Mouse (Mus musculus): ENCODE data around the gene Lrp1. TPM values are rescaled to one million over a fixed set of nuclear protein-coding genes. Genes with fewer than 3 reads are reported as not detected.

The Lrp1 gene
- total RNA-seq, 2 experiments from 2014 or later: 105 to 132 TPM

DNA sequence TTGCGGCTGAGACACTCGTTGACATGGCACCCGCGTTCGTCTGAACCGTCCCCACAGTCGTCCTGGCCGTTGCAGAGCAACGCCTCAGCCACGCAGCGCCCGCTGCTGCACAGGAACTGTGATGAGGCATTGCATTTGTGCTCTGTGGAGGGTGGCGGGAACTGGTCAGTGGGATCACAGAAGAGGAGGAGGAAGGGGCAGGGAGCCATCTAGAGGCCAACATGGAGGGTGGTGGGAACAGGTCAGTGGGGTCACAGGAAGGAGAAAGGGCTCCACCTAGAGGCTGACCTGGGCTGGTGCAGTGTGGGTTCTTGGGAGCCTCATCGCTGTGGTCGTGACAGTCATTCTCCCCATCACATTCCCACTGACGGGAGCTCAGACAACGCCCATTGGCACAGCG lies 65.2 kb downstream of the Lrp1 start:
- DNase-seq: no peak

DNA sequence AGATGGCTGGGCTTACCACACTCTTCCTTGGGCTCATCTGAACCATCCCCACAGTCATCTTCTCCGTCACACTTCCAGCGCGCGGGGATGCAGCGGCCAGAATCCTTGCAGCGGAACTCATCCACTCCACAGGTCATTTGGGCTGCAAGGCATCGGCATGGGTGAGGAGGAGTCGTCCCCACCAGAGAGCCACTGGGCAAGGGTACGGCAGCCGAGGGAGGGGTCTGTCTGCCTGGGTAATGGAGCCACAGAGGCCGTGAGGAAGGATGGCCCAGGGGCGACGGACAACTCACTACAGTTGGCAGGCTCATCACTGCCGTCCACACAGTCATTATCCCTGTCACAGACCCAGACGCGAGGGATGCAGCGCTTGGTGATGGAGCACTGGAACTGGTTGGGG lies 71.1 kb downstream of the Lrp1 start:
- DNase-seq: no peak

DNA sequence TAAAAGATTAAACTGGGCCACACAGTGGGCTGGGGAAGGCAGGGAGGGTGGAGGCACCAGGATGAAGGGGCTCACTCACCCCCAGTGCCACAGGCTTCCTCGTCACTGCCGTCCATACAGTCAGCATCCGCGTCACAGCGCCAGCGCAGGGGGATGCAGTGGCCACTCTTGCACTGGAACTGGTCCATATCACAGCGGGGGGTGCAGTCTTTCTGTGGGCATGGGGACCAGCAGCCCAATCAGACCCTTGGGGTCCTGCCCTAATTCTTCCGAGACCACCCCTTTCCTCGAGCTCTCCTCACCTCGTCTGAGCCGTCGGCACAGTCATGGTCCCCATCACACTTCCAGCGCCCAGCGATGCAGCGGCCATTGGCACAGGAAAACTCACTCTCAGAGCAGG lies 72.7 kb downstream of the Lrp1 start:
- no peak for DNase-seq

DNA sequence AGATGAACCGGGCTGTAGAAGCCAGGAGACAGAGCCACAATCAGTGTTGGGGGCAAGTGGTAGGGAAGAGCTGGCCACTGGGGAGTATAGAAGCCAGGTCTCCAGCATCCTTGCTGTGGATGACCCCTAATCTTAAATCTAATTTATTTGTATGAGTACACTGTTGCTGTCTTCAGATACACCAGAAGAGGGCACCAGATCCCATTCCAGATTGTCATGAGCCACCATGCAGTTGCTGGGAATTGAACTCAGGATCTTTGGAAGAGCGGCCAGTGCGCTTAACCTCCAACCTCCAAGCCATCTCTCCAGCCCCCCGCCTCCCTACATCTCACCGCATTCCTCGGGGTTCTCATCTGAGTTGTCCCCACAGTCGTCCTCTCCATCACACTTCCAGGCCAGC lies 74.4 kb downstream of the Lrp1 start:
- DNase-seq: no peak

DNA sequence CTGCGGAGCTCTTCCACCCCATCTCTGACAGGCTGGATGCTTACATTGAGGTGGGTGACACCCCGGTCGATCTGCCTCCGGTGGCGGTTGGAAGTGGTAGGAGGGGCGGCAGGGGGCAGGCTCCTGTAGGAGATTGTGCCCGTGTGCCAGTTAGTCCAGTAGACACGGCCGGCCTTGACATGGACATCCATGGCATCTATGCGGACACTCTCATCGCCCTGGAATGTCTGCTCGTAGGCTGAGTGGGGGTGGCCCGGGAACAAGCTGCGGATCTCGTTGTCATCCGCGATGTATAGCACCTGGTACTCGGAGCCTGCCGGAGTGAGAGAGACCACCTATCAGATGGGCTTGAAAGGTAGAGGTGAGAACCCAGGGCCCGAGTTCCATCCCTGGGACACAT lies 76.6 kb downstream of the Lrp1 start:
- DNase-seq: no peak

DNA sequence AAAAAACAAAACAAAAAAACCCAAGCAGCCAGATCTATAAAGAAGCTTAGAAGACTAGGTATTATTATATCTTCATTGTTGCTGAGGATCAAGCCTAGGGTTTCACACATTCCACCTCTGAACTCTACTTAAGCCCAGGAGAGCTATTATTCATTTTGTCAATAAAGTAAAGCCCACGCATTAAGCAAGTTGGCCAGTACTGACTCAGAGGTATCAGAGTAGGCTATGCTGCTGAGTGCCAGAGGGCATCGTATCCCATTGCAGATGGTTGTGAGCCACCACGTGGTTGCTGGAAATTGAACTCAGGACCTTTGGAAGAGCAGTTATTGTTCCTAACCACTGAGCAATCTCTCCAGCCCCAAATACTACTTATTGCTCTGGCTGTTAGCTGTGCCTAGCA lies 77.0 kb downstream of the Lrp1 start:
- DNase-seq: no peak

DNA sequence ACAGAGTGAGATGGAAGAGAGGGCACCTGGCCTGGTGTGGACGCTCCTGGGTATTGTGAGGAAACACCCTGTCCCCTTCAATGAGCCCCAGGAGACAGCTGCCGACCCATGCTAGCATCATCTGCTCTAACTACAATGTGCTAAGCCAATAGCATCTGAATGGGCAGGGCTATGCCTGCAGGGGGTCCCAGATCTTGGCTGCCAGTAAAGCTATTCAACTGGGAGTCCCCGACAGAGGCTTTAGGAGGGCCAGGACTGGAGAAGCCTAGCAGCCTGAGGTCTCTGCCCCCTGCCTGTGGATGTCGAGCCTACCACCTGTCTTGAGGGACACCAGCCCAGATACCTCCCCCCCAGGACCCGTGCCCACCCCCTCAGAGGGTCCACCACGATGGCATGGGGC lies 78.2 kb downstream of the Lrp1 start:
- DNase-seq: no peak

DNA sequence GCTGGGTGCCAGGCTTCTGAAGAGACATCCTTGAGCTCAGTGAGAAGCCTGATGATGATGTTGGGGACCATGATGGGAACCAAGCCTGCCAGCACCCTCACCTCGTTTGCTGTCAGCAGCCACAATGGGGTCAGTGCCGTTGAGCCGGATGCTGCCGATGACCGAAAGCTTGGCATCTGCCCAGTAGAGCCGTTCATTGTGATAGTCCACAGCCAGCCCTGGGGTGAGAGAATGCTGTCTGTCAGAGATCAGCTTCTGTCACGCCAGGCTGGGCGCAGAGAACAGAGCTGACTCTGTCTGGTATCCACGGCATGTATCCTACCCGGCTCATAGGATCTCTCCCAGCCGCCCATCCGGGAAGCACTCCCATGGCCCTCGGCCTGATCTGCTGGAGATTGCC lies 78.9 kb downstream of the Lrp1 start:
- no peak for DNase-seq

DNA sequence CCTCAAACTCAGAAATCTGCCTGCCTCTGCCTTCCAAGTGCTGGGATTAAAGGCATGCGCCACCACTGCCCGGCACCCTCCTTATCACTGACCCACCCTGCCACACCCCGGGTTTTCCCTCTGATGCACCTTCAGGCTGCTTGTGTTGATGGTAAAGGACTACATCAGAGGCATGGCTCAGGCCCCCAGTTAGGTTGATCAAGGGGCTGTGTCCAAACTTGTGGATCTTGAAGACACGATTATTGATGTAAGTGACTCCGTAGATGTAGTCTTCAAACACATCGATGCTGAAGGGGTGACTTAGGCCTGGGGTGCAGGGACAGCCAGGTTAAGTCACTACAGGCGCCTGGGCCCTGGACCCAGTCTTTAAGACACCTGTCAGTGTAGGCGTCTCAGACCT lies 79.4 kb downstream of the Lrp1 start:
- no peak for DNase-seq

DNA sequence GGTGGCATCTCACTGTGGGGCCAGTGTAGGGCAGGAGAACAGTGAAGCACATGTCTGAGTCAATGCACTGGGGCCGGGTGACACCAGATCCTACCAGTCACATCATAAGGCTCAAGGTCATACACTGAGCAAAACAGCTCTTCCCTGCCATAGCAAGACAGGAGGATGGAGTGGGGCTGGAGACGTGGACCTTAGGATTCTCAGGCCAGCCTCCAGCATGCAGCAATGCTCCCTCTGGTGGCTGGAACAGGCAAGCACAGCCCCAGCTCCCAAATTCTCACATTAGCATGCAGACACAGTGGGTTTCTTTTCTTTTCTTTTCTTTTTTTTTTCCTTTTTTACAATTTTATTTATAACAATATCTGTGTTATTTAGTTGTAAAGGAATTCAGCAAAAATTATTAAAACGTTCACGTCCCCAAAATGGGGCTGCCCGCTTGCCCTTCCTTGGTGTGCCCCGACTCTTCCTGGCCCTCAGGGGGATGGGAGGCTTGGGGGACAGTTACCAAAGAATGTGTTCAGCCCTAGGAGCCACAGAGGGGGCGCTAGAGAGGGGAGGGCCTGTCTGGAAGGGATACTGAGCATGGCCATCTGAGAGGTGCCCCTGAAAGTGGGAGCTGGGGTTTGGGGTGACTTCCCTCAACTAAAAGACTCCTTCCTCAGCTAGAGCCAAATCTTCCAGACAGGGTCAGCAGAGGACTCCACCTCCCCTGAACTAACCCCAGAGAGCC lies 82.9 kb downstream of the Lrp1 start:
- peak; percentile 80 for DNase-seq

DNA sequence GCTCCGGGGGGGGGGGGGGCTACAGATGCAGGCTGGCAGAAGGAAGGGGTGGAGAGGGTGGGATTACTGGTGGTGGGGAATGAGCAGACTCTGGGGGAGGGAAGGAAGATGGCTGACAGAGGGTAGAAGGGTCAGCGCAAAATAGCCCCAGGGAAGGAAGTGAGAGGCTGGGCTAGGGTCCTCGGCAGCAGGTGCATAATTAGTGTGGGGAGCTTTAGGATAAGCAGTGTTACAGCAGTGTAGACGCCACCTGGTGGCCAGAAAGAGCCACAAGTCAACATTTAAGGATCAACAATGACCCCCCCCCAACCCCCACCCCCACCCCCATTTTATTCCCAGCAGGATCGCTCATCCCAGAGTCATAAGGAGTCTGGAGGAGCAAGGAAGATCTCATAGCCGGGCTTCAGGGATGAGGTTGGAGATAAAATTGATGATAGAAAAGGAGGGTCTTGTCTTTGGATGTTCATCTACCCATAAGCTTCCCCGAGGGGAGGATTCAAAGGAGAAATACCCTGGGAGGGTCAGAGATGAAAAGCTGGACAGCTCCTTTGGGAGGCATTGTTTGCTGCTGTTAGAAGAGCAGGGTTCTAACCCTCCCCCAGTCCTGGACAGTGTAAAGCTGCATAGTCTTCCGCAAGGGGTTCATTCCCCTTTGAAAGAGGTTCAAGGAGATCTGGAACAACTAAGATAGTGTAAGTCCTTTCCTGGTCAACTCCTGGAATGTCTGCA lies 84.2 kb downstream of the Lrp1 start:
- no peak for DNase-seq

DNA sequence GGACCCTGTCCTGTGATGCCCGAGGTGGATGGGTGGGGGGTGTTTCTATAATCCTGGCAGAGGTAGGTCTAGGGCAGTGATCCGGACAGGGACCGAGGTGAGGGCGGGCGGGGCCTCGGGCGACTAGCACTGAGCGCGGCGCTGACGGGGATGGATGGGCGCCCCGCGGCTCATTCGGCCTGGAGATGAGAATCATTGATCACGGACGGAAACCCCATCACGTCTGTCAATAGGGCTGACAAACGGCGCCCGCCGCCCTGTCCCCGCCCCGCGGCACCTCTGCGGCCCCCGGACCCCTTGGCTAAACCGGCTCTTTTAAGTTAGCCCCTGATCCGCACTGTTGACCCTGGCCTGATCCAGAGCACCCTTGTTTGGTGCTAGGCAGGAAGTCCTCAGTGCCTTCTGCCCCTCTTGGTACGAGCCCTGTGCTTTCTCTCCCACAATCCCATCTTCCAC lies 86.0 kb downstream of the Lrp1 start:
- DNase-seq: no peak

DNA sequence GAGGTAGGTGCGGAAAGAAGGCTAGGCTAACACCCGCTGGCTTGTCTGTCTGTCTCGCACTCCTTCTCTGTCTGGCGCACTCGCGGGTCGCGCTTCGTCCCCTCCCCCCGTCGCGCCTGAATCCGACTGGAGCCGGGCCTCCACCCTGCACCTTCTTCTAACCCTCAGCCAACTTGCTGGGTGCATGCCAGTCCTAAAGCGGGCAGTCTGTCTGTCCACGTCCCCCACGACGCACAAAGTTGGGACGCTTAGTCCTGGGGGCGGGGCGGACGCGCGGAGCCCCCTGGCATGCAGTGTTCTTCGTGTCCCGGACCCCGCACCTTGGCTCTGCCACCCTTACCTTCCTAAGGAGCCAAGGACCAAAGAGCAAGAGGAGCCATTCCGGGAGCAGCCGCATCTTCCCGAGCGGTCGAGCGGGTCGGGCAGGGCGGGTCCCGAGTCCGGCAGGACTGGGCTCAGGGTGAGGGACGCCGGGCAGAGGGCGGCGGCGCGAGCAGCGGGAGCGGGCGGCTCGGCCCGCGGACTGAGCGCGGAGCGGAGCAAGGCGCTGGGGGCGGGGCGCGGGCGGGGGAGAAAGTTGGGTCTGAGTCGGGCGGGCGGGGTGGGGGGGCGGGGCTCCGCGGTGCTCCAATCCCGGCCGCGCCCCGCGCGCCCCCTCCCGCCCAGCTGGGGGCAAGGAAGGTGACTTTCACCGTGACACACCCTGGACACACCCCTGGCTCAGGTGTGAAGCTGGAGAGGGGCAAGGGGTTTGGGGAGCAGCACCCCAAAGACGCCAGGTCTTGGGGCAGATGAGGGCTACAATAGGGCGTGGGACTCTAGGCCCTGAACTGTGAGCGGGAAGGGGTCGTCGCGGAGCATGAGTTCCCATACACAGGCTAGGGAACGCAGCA lies 86.7 kb downstream of the Lrp1 start, which contains the start of gene Nxph4:
TSS of gene Nxph4 (minus strand) at position 524 of the 893 bp plus-strand sequence.
- DNase-seq: peak; percentile 48

DNA sequence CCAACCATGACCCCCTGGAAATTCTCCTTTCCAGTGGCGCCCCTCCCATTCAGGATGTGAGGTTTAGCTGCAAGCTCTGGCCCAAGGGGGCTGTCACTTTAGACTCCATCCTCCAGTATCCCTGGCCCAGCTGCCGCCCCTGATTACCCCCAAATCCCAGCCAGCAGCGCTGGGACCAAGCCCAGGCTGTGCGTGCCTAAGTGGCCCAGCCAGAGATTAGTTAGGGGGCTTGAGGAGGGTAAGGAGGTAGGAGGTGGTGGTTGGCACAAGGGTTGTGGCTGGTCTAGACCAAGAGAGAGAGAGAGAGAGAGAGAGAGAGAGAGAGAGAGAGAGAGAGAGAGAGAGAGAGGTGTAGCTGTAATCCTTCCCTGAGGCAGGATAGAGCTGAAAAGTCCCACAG lies 89.4 kb downstream of the Lrp1 start:
- DNase-seq: no peak

DNA sequence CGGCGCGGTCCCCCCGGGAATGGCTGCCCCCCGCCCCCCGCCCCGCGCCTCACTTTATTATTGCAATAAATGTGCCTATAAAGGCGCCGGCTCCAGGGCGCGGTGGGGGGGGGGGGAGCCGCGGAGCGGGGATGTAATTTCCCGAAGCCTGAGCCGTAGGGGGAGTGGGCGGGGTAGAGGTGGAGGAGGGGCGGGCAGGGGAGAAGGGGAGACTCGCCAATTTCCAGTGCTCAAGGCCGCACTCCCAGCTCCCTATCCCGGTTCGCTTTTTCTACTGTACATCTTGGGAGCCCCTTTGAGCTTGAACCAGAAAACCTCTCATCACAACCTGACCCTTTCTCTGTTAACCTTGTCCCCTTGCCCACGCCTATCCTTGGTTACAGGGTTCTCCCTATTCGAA lies 90.0 kb downstream of the Lrp1 start:
- no peak for DNase-seq

DNA sequence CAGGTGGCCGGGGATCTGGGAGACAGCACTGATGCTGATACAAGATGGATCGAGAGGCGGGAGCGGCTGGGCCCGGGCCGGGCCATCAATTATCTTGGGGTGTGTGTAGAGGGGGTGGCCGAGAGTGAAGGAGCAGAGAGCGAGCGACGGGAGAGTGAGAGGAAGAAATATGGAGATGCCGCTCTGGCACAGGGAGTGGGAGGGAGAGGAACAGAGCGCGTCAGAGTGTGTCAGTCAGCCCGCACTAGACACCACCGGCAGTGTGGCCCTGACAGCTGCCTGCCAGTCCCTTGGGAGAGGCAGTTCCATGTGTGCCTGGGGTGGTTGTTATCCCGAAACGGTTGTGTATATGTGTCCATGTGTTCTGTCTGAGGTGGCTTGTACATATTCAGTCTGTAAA lies 93.5 kb downstream of the Lrp1 start:
- no peak for DNase-seq

DNA sequence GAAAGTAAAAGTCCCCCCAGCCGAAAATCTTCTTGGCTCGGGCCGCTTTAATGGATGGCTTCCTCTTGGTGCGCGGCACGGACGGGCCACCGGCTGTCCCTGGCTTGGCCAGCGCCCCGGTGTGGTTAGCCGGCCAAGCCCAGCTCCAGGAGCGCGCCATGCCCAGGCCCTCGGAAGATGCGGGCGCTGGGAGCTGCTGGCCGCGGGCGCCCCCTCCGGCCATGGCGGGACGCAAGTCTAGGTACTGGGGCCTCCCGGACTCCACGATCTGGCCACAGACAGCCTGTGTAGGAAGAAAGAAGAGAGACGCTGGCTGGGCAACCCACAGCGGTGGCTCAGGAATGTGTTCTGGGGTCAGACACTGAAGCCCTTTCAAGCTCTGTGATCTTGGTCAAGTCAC lies 94.3 kb downstream of the Lrp1 start:
- DNase-seq: peak; percentile 81

DNA sequence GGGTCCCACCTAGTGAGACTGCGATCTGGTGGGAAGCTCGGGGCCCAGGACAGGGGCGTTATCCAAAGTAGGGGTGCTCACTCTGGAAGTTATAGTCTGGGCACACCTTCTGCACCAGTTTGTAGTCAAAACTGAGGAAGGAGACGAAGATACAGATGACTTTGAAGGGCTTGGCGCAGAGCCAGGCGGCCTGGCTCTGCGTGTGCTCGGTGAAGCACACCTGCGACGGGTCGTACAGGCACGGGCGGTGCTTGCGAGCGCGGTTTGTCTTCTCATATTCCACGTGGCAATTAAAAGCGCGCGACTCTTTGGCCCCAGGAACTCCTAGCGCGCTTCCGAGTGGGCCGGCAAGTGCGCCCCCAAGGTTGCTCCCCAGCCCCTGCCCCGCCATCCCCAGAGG lies 94.9 kb downstream of the Lrp1 start:
- no peak for DNase-seq

DNA sequence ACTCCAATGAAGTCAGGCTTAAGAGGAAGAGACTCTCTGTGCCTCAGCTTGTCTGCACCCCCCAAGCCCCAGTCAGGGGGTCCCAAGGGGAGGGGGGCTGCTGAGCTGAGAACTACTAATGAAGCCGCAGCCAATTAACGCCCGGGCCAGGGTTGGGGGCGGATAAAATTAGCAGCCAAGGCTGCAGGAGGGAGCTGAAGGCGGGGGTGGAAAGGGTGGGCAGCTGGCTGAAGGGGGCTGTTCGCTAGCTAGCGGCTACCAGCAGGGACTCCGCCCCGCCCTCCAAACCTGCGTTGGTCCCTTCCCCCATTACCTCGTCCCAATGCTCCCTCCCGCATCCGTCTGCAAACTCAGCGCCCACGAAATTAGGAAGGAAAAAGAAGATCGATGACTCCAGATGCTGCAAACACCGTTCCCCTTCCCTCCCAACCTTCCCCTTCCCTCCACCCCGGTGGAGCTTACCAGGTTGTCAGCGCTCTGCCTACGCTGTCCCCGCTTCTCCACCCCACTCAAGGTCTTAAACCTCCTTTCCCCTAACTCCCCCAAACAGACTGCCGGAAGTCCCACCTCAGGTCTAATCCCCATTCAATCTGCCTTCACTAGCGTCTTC lies 96.2 kb downstream of the Lrp1 start:
- no peak for DNase-seq

DNA sequence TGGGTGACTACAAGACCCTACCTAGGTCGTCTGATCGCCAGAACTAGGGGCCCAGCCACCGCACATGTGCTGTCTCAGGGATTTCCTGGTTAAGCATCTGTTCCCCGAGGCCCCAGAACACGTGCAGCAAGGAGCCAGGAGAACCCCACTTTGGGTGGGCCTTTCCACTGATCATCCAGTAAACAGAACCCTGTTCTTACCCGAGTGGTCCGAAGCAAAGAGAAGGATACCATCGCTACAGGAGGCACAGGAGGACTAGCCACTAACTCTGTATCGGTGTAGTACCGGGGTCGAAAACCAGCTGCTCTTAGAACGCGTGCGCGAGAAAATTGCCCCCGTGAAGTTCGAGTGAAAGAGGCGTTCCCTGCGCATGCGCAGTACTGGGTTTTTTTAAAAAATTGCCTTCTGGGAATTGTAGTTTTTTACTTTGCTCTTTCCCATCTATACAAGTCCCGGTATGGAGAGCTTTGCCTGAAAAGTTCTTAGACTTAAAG lies 98.8 kb downstream of the Lrp1 start, which contains the start of gene Shmt2:
TSS of gene Shmt2 (minus strand) at position 357 of the 494 bp plus-strand sequence.
- peak; percentile 81 for DNase-seq

DNA sequence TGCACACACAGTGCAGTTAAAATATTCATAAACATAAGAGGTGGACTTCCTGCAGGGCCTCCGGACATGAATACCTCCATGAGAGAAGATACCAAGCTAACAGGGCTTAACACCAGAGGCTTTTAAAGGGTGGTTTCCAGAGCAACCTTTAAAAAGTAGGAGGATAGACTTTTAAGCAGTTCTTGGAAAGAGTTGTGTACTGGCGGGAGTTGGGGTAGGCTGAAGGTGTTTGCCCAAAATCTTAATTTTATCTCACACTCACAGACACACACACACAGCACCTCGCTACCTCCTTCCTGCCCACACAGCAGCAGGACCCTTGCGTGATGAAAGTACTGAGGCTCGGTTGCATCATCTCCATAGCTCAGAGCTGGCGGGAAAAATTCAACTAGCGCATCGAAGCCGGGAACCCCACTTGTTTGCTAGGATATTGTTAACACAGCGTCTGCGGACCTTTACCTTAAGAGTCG lies 99.3 kb downstream of the Lrp1 start:
- no peak for DNase-seq
